Mouse (Mus musculus): ENCODE measurements around the gene 1110051M20Rik. TPM values are rescaled to one million over a fixed set of nuclear protein-coding genes. Genes with fewer than 3 reads are reported as not detected.

1110051M20Rik gene
- polyA plus RNA-seq, 1 experiment from 2014 or later = 98.6 TPM

- Histone ChIP-seq H3K27me3 (ENCODE audit: control insufficient read depth, insufficient read depth, low read length) (no peaks in the 10 kb centered on the region), H3K36me3 (ENCODE audit: control insufficient read depth, insufficient read depth, low read length) (peaks cover 8% of the 10 kb centered on the region), H3K27ac (ENCODE audit: low read depth, low read length) (no peak overlapping the region), H3K4me1 (ENCODE audit: control insufficient read depth, insufficient read depth, low read length) (no peaks in the 10 kb centered on the region), H3K4me2 (no peak overlapping the region), H3K9me3 (ENCODE audit: control insufficient read depth, low read length) (no peaks in the 10 kb centered on the region), H3K9ac (ENCODE audit: low read length) (no peak overlapping the region), H3K4me3 (ENCODE audit: low read depth, low read length) (no peak overlapping the region)
- peak; percentile 34; the same call in 1 of the 2 replicates for ATAC-seq (ENCODE audit: low FRiP score)
- 47% methylated on average over 5 of the region's 5 CpGs for WGBS
- DNase-seq (ENCODE audit: low spot score, missing footprints) = no peak
Measured at GRCm38 (mm10) chr2:91281366-91281765, 163.1 kb downstream of the 1110051M20Rik start.

- Histone ChIP-seq H3K27me3 (ENCODE audit: control insufficient read depth, insufficient read depth, low read length) (no peaks in the 10 kb centered on the region), H3K36me3 (ENCODE audit: control insufficient read depth, insufficient read depth, low read length) (peaks cover 14% of the 10 kb centered on the region), H3K4me1 (ENCODE audit: control insufficient read depth, insufficient read depth, low read length) (no peaks in the 10 kb centered on the region), H3K27ac (ENCODE audit: low read depth, low read length) (no peak overlapping the region), H3K4me3 (ENCODE audit: low read depth, low read length) (no peak overlapping the region), H3K9ac (ENCODE audit: low read length) (no peak overlapping the region), H3K4me2 (no peak overlapping the region), H3K9me3 (ENCODE audit: control insufficient read depth, low read length) (no peaks in the 10 kb centered on the region)
- 91% methylated on average over 2 of the region's 2 CpGs for WGBS
- no peak for DNase-seq (ENCODE audit: low spot score, missing footprints)
- 0 out of 2 replicates have a peak, but pooled peaks have one; percentile 55 for ATAC-seq (ENCODE audit: low FRiP score)
Measured at GRCm38 (mm10) chr2:91279372-91279755, 165.1 kb downstream of the 1110051M20Rik start.

GRCm38 (mm10) chr2:91278749-91279371 is 165.6 kb downstream of the 1110051M20Rik start:
- peak; percentile 77 for ATAC-seq (ENCODE audit: low FRiP score)
- Histone ChIP-seq H3K4me3 (ENCODE audit: low read depth, low read length) (no peak overlapping the region), H3K4me1 (ENCODE audit: control insufficient read depth, insufficient read depth, low read length) (no peaks in the 10 kb centered on the region), H3K9ac (ENCODE audit: low read length) (no peak overlapping the region), H3K27ac (ENCODE audit: low read depth, low read length) (no peak overlapping the region), H3K27me3 (ENCODE audit: control insufficient read depth, insufficient read depth, low read length) (no peaks in the 10 kb centered on the region), H3K36me3 (ENCODE audit: control insufficient read depth, insufficient read depth, low read length) (peaks cover 17% of the 10 kb centered on the region), H3K9me3 (ENCODE audit: control insufficient read depth, low read length) (no peaks in the 10 kb centered on the region), H3K4me2 (no peak overlapping the region)
- DNase-seq (ENCODE audit: low spot score, missing footprints) = peak; percentile 91
- WGBS = 45% methylated on average over 10 of the region's 10 CpGs

GRCm38 (mm10) chr2:91269687-91270133 is 174.8 kb downstream of the 1110051M20Rik start:
- peaks cover 6% of the 10 kb centered on the region for H3K4me1 ChIP-seq (ENCODE audit: control insufficient read depth, insufficient read depth, low read length)
- peaks cover 31% of the 10 kb centered on the region for H3K36me3 ChIP-seq (ENCODE audit: control insufficient read depth, insufficient read depth, low read length)
- H3K9ac ChIP-seq (ENCODE audit: low read length) = no peak overlapping the region
- H3K27me3 ChIP-seq (ENCODE audit: control insufficient read depth, insufficient read depth, low read length) = no peaks in the 10 kb centered on the region
- H3K9me3 ChIP-seq (ENCODE audit: control insufficient read depth, low read length) = no peaks in the 10 kb centered on the region
- DNase-seq (ENCODE audit: low spot score, missing footprints) = no peak
- no peak overlapping the region for H3K4me2 ChIP-seq
- H3K27ac ChIP-seq (ENCODE audit: low read depth, low read length) = no peak overlapping the region
- no peak for ATAC-seq (ENCODE audit: low FRiP score)
- no peak overlapping the region for H3K4me3 ChIP-seq (ENCODE audit: low read depth, low read length)
- WGBS = 95% methylated on average over 8 of the region's 8 CpGs

- Histone ChIP-seq H3K9ac (ENCODE audit: low read length) (no peak overlapping the region), H3K4me3 (ENCODE audit: low read depth, low read length) (no peak overlapping the region), H3K4me2 (no peak overlapping the region), H3K27ac (ENCODE audit: low read depth, low read length) (no peak overlapping the region), H3K9me3 (ENCODE audit: control insufficient read depth, low read length) (no peaks in the 10 kb centered on the region), H3K36me3 (ENCODE audit: control insufficient read depth, insufficient read depth, low read length) (peaks cover 24% of the 10 kb centered on the region), H3K27me3 (ENCODE audit: control insufficient read depth, insufficient read depth, low read length) (no peaks in the 10 kb centered on the region), H3K4me1 (ENCODE audit: control insufficient read depth, insufficient read depth, low read length) (peaks cover 8% of the 10 kb centered on the region)
- no peak for ATAC-seq (ENCODE audit: low FRiP score)
- DNase-seq (ENCODE audit: low spot score, missing footprints) = no peak
- 79% methylated on average over 2 of the region's 2 CpGs for WGBS
Measured at GRCm38 (mm10) chr2:91268706-91269105, 175.8 kb downstream of the 1110051M20Rik start.

GRCm38 (mm10) chr2:91268042-91268441 is 176.5 kb downstream of the 1110051M20Rik start:
- Histone ChIP-seq H3K27me3 (ENCODE audit: control insufficient read depth, insufficient read depth, low read length) (no peaks in the 10 kb centered on the region), H3K4me1 (ENCODE audit: control insufficient read depth, insufficient read depth, low read length) (peaks cover 8% of the 10 kb centered on the region), H3K9me3 (ENCODE audit: control insufficient read depth, low read length) (no peaks in the 10 kb centered on the region), H3K36me3 (ENCODE audit: control insufficient read depth, insufficient read depth, low read length) (peaks cover 21% of the 10 kb centered on the region), H3K27ac (ENCODE audit: low read depth, low read length) (no peak overlapping the region), H3K4me2 (no peak overlapping the region), H3K9ac (ENCODE audit: low read length) (no peak overlapping the region), H3K4me3 (ENCODE audit: low read depth, low read length) (no peak overlapping the region)
- no peak for DNase-seq (ENCODE audit: low spot score, missing footprints)
- ATAC-seq (ENCODE audit: low FRiP score) = no peak
- 97% methylated on average over 3 of the region's 3 CpGs for WGBS

- peak; percentile 99 for ATAC-seq (ENCODE audit: low FRiP score)
- H3K27me3 ChIP-seq (ENCODE audit: control insufficient read depth, insufficient read depth, low read length) = no peaks in the 10 kb centered on the region
- peak within 1 kb of the TSS; percentile 86 for H3K4me2 ChIP-seq
- H3K36me3 ChIP-seq (ENCODE audit: control insufficient read depth, insufficient read depth, low read length) = peaks cover 17% of the 10 kb centered on the region
- peak within 1 kb of the TSS; percentile 92 for H3K9ac ChIP-seq (ENCODE audit: low read length)
- peak; percentile 98 for DNase-seq (ENCODE audit: low spot score, missing footprints)
- H3K27ac ChIP-seq (ENCODE audit: low read depth, low read length) = peak within 1 kb of the TSS; percentile 85; the same call in 1 of the 2 replicates
- peaks cover 8% of the 10 kb centered on the region for H3K4me1 ChIP-seq (ENCODE audit: control insufficient read depth, insufficient read depth, low read length)
- WGBS = 1% methylated on average over 72 of the region's 72 CpGs
- H3K9me3 ChIP-seq (ENCODE audit: control insufficient read depth, low read length) = no peaks in the 10 kb centered on the region
- H3K4me3 ChIP-seq (ENCODE audit: low read depth, low read length) = peak within 1 kb of the TSS; percentile 87
Measured at GRCm38 (mm10) chr2:91264711-91265681, 179.5 kb downstream of the 1110051M20Rik start, which contains the start of gene Arfgap2. Arfgap2 (plus strand) TSS chr2:91264974.

GRCm38 (mm10) chr2:91263692-91264660 is 180.5 kb downstream of the 1110051M20Rik start:
- WGBS = 90% methylated on average over 17 of the region's 17 CpGs
- H3K27me3 ChIP-seq (ENCODE audit: control insufficient read depth, insufficient read depth, low read length) = no peaks in the 10 kb centered on the region
- peaks cover 11% of the 10 kb centered on the region for H3K36me3 ChIP-seq (ENCODE audit: control insufficient read depth, insufficient read depth, low read length)
- ATAC-seq (ENCODE audit: low FRiP score) (peak; percentile 1; the same call in 1 of the 2 replicates), DNase-seq (ENCODE audit: low spot score, missing footprints) (peak; percentile 78)
- no peaks in the 10 kb centered on the region for H3K9me3 ChIP-seq (ENCODE audit: control insufficient read depth, low read length)
- H3K27ac ChIP-seq (ENCODE audit: low read depth, low read length) = peak overlapping the region; percentile 67; the same call in 1 of the 2 replicates
- H3K4me3 ChIP-seq (ENCODE audit: low read depth, low read length) = peak overlapping the region; percentile 87
- peaks cover 8% of the 10 kb centered on the region for H3K4me1 ChIP-seq (ENCODE audit: control insufficient read depth, insufficient read depth, low read length)
- H3K4me2 ChIP-seq = peak overlapping the region; percentile 63
- peak overlapping the region; percentile 63 for H3K9ac ChIP-seq (ENCODE audit: low read length)

Measured in midbrain, embryonic 11.5 days (tissue).